Mouse (Mus musculus) adipocyte (in vitro differentiated cells): ENCODE measurements around the gene Gm17555.
"Not testable (repeated sequence)": the region's sequence is repeated elsewhere in the genome, so short reads cannot be mapped to it uniquely, and the experiment has no call there.

Experiments used
- DNase-seq: peaks from one replicate; pipeline ENCODE4 v3.0.0-alpha.2; 2016; ENCODE audit warnings: low spot score

The Gm17555 gene

DNA sequence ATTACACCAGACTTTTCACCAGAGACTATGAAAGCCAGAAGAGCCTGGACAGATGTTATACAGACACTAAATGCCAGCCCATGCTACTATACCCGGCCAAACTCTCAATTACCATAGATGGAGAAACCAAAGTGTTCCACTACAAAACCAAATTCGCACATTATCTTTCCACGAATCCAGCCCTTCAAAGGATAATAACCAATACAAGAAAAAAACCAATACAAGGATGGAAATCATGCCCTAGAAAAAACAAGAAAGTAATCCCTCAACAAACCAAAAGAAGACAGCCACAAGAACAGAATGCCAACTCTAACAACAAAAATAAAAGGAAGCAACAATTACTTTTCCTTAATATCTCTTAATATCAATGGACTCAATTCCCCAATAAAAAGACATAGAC is at the start of gene Gm17555:
Gene Gm17555, plus strand, starts transcription at position 301 of the 400 bp plus-strand sequence.
- not testable (repeated sequence) for DNase-seq

DNA sequence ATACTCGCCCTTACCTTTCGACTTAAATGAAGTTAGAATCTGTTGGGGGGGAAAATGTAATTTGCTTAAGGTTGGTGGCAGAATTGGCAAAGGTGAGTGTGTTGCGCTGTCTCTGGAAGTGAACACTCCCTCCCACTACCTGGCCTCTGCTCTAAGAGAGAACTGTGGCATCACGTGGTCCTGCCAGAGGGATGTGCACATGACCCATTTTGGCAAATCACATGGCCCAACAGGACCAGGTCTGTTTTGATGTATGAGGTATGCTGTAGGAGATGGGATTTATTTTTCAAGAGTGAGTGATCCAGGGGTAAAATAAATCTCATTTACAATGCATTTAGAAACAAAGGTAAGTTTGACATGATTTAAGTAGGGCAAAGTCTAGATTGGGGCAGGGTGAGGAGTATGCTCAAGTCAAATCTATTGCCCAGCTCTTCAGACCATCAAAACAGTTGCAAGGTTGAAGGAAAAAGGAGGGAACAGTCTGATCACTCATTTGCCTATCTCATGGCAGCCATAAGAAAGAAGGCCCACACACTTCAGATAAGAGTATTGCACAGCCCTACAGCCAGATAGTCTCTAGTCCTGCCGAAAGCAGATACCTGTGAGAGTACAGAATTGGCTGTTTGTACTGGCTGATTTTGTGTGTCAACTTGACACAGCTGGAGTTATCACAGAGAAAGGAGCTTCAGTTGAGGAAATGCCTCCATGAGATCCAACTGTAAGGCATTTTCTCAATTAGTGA is 49.5 kb upstream of the Gm17555 start:
- no peak for DNase-seq

DNA sequence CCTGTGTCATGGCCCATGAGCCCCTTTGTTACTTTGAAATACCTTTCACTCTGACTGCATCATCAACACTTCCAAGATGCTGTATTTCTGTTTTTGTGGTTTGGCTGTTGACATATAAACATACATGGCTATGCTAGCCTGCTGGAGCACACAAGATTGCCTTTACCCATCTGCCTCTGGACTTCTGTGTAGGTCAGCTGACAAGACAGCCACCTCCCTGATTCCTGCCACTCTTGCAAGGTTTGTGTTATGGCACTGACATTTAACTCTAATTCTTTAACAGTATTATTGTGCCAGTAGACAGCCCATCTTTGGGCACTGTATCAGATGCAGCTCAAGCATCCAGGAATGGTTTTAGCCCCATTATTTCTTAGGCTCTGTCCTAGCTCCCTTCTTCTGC is 48.6 kb upstream of the Gm17555 start:
- no peak for DNase-seq

DNA sequence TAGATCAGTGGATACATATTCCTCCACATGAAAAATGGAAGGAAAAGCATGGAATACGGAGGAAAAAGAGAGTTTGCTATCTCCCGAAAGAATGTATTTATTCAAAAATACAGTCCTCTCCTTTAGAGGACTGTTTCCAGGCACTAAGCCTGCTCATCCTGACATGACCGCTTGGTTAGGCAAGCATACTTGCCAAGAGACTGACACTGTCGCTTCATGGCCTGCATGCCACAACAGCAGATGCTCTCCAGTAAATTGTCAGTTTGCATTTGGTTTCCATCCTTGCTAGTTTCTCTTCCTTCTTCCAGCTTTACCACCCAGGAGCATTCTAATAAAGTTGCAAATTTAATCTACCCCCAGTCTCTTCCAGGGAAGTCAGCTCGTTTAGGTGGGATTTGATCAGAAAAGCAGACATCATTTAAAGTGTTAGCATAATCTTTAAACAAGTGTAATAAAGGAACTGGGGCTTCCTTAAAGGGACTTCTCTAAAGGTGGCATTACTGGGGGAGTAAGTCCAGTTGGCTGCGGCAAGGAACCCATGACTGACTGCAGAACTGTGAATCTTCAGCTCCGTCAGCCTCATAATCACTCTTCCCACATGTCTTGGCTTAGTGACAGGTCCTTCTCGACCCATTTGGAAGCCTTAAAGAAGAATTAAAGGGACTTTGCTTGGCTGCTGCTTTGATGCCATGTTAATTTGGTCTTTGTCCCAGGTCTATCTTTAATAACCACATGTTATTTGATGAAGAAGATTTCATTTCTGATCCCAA is 47.9 kb upstream of the Gm17555 start:
- DNase-seq = no peak

DNA sequence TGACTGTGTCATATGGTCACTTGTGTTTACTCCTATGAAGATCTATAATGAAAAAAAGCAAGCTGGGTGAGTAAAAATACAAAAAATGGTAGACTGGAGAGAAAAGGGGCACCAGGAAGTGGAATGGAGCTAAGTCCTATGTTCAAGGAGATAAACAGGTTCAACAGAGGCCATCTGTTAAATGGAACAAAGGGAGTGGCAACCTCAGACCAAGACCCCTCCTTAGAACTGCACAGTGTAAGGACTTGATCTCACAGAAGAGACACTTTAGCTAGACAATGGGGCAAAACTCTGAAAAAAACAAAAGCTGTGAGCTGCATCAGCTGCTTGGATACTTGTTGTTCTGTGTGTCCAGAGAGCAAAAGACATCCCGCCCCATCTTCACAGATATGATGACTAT is 43.5 kb upstream of the Gm17555 start:
- DNase-seq = no peak

DNA sequence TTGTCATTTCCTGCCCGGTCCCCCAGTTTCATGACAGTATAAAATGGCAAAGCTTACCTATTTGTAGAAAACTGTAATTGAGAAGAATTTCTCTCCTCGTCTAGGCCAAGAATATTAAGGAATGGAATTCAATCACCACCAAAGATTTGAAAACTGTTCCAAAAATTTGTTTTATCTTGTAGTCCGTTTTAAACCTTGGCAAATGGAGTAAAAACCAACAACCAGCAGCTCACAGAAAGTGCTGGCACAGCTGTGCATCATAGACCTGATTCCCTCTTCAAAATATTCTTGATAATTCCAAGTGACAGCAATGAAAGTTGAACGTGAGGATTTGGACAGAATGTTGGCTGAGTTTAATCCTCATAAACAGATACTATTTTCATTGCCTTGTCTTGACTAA is 23.6 kb upstream of the Gm17555 start:
- DNase-seq = no peak

DNA sequence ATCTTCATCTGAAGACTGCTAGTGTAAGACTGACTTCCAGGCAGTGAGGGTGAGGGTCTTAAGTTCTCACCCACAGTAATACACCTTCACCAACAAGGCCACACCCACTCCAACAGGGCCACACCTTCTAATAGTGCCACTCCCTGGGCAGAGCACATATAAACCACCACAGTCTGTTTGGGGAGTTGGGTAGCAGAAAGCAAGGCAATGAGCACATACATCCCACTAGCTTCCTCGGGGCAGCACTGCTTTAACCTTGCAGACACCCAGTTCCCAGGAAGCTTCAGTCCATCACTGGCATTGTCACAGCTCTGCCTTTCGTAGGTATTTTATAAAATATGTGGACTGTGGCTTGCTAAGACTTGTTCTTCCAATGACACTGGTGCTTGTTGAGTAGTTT is 22.8 kb upstream of the Gm17555 start:
- no peak for DNase-seq

DNA sequence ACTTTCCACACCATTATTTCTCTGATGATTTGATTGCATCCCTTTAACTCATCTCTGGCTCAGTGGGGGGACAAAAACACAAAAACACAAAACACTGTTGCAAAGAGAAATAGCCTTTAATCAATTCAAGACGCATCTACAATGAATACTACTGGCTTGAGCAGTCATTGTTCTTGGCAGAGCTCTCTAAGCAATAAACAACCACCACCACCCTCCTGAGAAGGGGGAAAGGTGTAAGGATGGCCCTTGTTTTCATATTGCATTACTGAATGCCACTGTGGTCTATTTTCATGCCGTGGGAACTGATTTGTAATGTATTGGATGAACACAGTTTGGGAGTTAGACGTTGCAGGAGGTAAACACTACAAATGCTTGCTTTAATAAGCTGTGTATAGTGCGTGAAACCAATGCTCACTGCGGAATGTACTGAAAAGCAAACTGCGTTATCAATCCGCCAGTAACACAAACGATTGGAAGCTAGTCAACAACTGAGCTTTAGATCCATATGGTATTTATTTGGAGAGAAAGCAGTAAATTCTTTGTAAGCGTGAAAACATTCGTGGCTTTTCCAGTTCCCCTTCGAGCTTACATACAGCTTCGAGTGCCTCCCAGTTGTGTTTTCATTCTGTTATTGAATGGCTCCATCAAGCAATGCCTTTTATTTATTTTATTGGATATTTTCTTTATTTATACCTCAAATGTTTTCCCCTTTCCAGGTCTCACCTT is 19.1 kb upstream of the Gm17555 start:
- no peak for DNase-seq

DNA sequence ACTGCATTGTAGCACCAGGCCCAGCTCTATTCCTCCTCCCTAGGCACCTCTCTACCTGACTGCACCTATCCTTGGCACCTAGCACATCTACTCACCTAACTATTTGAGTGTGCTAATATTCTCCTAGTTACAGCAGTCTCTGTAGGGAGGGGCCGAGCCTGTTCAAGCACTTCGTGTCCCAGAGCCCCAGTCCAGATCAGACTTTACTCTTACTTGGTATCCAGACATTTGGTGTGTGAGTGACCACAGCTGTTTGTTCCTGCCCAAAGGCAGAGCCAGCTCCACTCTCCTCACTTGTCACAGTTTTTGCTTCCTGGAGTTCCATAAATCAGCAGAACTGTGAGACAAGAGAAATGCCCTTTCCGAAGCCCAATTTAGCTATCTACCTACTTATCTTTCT is 15.9 kb upstream of the Gm17555 start:
- DNase-seq = no peak

DNA sequence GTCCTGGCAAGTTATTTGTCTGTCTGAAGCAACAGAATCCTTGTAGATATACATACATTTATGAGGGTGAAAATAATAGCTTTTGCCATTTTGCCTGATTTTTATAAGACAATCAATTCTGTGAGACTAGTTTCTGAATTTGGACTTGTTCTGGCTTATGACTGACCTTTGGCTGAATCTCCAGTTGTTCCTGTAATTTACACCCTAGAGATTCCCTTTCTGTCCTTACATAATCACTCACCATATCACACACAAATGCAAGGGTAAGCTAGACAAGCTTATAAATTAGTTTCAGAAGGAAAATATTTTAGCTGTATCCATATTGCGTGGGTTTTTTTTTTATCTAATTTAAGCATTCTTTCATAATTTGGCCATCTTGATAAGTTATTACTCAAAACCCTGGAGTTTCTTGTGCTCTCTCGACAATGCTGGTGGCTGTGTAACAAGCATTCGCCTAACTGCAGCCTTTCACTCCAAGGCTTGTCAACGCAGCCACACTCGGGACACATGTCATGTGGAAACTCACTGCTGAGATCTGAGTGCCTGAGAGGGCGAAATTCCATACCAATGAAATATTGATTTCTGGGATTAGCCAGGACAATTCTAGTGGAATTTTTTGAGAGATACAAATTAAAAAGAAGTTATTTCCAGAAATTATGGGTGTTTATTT is 3.8 kb upstream of the Gm17555 start:
- peak; percentile 75 for DNase-seq

DNA sequence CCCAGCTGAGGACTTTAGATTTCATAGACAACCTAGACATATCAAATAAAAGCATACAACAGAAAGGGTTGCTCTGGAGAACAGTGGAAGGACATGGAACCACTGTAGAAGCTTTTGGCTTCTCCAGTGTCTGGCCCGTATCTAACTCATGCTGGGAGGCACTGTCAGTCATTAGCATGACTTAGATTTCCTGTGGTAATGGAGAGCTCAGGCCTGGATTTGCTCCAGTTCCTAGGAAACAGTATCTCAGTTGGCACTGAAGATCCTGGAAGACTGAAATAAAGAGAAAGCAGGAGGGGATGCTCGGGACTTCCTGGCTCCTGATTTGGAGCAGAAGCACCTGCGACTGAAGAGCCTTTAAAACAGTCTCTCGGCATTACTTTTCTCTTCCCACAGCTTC is 12.7 kb downstream of the Gm17555 start:
- DNase-seq = no peak

DNA sequence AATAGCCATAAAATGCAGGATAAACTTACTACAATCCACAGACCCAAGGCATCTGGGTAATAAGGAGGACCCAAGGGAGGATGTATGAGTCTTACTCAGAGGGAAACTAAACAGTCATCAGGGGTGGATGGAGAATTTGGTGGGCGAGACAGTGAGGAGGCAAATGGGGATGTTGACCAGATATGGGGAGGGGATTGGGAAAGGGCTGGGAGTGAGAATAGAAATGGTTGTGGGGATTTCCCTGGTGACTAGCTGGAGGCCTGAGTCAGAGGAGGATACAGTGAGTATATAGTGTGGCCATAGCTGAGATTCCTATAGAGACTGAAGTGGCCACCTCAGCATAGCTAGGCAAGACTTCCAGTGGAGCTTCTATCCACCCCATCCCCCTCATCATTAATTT is 16.8 kb downstream of the Gm17555 start:
- DNase-seq = no peak

DNA sequence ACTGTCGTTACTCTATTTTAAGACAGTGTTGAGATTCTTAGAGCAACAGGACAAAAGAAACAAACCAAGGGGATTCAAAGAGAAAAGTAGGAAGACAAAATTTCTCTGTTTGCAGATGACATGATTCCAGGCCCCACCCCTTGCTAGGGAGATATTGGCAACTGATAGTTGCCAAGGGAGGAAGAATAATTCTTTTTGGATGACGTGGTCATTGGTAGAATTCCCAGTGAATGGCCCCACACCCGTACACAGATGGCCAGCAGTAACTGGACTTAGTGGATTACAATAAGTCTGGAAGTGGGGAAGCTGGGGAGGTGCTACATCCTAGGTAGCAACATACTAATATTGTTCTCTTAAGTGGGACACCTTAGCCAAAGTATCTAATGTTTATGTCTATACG is 22.0 kb downstream of the Gm17555 start:
- DNase-seq = peak; percentile 70

DNA sequence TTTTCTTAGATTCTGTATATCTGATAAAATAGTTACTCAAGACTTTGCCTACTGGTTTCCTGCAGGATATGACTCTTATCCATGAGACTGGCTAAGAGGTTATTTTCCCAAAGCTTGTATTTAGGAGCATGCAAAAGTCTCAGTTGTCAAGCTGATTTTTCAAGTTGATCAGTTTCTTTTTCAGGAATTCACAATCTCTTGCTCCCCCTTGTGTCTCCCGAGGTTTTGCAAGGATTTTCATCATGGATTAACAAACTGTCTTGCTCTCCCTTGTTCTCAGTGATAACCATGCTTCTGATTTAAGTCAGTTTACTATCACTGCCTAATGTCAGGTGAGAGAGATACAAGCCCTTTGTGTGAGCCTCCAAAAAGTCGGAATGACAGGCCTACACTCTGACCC is 30.5 kb downstream of the Gm17555 start:
- DNase-seq = peak; percentile 81

DNA sequence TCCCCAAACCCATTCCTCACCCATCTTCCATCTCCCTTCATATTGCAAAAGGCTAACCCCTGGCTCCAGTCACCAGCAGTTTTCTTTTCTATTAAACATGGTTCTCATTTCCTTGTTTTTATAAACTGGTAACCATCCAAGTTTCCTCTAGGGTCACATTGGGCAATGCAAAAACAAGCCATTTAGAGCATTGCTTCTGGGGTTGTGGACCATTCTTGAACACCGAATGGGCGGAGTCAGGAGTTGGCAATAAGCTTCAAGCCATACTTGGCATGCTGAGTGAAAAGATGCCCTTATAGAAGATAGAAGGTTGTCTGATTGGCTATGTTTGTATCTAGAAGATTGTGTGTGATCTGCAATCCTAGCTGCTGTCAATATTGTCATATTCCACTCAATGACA is 33.6 kb downstream of the Gm17555 start:
- DNase-seq = peak; percentile 62

DNA sequence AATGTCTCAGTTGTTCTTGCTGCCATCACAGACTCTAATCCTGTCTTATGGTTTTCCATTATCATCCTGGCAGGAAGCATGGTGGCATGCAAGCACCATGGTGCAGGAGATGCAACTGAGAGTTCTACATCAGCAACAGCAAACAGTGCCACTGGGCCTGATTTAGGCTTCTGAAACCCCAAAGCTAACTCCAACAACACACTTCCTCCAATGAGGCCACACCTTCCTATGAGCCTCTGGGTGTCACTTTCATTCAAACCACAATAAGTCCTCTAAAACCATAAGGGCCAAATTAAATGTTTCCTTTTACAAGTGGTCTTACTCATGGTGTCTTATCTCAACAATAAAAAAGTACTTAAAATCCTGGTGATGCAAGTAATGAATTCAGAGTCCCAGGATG is 37.3 kb downstream of the Gm17555 start:
- DNase-seq = no peak
